Mouse (Mus musculus): ENCODE measurements around the gene Gchfr. TPM values are rescaled to one million over a fixed set of nuclear protein-coding genes. Genes with fewer than 3 reads are reported as not detected.

Gchfr gene
- total RNA-seq, 2 experiments from 2014 or later = 0.72 TPM; not detected in 1

- DNase-seq = no peak
Measured at GRCm38 (mm10) chr2:119173991-119174651, 6.5 kb downstream of the Gchfr start, which contains the start of gene Gm14137. TSS of gene Gm14137 (plus strand) at chr2:119174509.

DNA sequence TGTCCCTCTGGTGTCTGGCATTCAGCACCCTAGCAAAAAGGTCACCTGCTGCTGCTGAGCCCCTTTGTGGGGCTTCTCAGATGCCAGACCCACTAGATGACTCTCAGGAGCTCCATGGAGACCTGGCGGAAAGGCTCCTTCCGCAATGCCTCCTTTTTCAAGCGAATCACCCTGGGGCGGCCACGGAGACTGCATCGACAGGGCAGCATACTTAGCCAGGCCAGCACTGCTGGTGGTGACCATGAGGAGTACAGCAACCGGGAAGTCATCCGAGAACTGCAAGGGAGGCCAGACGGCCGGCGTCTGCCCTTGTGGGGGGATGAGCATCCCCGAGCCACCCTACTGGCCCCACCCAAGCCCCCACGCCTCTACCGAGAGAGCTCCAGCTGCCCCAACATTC lies 7.3 kb downstream of the Gchfr start:
- DNase-seq = no peak

DNA sequence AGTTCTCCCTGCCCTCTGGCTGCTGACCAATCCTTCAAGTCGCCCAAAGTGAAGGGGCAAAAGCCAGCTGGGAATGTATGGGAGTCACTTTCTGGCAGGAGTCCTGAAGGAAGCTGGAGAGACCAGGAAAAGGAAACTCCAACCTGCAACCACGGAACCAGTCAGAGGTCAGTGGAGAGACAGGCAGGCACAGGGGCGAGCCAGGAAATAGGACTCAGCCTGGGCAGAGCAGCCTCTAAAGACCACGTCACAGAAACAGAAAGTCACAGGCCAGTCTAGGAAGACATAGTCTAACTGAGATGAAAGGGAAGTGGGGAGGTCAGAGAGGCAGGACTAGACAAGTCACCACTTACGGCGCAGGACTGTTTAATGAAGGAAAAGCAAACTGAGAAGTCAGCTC lies 8.0 kb downstream of the Gchfr start:
- DNase-seq = no peak

- no peak for DNase-seq
Measured at GRCm38 (mm10) chr2:119176761-119177160, 9.2 kb downstream of the Gchfr start.

DNA sequence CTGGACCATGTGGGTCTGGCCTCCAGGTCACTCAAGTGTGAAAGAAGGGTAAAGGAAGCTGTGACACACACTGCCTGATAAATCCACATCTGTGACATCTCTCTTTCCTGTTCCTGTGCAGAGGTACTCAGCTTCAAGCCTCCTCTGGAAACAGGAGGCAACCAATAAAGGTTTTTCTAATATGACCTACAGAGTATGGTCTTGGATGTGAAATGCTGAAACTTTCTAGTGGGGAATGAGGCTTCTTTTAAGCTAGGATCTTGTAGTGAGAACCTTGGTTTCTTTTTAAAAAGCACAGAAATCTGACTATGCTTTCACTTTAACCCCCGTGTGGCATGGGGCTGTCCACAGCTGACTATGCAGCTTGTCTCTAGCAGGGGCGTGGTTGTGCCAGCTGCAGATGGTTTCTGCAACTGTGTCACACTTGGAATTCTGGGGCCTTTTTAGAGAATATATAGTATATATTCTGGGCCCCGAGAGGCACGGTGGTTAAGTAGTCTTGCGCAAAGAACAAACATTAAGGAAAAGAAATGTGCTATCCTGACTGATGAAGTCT lies 9.9 kb downstream of the Gchfr start:
- no peak for DNase-seq

DNA sequence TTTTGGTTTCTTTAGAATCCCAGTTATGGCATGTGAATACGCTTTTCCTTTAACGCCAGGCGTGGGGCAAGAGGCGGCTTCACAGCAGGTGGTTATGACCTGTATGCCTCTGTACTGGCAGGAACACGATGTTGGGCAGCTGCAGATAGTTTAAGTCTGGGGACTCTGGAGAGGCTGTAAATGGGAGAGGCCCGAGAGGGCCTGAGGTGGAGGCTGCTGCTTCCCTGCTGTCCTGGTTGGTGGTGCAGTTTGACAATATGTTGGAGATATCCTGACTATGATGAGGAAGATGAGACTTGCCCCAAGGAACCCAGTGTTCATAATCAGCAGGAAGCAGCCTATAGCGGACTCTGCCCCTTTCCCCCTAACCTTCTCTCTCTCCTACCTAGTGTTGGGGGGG lies 15.3 kb downstream of the Gchfr start:
- DNase-seq = no peak

DNA sequence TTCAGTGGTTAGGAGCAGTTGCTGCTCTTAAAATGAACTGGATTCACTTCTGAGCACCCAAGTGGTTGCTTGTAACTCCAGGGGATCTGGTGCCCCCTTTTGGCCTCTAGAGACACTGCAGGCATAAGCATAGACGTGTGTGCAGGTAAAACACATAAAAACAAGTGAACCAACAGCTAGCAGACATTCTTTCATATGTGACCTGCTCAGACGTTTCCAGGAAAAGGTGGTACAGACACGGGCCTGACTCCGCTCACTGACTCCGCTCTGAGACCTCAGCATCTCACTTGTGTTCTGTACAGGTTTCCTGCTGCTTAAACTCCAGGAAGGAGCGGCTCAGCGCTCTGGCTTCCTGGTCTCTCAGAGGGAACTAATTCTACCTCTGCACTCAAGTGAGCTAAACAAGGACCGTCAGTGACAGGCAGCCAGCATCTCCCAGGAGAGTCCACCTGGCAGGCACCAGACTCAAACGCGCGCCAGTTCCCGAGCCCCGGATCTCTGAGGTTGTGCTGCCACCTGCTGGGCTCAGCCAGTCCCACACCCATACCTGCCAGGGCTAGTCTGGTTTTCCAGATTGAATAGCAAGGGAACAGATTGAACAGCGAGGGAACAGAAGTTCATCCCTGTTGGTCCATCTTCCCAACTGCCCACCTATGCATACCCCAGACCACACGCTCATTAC lies 21.6 kb downstream of the Gchfr start:
- peak; percentile 92 for DNase-seq

DNA sequence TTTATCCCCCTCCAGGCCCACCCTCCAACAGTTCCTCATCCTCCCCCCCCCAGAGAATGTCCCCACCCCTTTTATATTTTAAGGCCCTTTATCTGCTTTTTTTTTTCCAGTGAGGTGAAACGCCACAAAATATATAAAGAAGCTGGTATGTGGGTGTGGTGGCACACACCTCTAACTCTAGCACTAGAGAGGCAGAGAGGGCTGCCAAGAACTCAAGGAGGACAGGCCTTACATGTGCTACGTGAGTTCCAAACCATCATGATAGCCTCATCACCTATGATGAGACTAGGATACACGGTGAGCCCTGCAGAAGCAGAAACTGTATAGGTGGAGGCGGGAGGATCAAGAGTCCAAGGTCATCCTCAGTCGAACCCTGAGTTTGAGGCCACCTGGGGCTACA lies 23.4 kb downstream of the Gchfr start:
- DNase-seq = no peak

DNA sequence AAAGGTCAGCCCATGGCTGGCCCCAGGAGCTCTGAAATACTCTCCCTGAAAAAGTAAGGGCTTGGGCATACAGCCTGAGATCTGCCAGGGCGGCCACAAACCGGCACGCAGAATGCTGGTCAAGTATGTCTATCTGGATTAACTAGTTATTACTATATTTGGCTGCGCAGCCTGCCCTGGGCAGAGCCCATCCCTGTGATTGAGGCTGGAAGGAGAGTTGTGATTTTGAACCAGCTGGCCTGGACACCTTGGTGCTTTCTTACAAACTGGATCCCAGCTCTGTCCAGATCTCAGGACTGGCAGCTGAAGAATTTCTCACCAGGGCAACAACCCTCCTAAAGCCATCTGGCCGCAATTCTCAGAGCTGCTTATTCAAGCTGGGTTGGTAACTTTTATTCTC lies 26.6 kb downstream of the Gchfr start:
- DNase-seq = peak; percentile 48

- DNase-seq = no peak
Measured at GRCm38 (mm10) chr2:119196316-119197108, 28.9 kb downstream of the Gchfr start.

- DNase-seq = no peak
Measured at GRCm38 (mm10) chr2:119197493-119197892, 29.9 kb downstream of the Gchfr start.

DNA sequence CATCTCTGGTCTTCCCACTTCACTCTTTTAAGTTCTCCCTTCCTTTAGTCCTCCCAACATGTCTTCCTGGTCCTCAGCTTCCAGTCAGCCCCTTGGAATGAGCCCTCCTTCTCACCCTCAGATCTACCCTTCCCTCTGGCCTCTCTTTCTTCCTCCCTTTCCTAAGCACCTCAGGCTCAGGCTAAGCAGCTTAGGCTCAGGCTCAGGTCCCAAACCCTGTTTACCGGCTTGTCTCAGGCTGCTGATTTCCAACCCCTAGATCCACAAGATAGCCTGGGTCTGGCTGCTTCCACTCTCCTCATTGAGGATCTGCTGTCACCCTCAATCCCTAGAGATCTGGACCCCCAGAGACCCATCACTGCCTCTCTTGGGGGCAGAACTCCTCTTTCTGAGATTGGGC lies 30.5 kb downstream of the Gchfr start:
- DNase-seq = no peak

- no peak for DNase-seq
Measured at GRCm38 (mm10) chr2:119198934-119199333, 31.4 kb downstream of the Gchfr start.

DNA sequence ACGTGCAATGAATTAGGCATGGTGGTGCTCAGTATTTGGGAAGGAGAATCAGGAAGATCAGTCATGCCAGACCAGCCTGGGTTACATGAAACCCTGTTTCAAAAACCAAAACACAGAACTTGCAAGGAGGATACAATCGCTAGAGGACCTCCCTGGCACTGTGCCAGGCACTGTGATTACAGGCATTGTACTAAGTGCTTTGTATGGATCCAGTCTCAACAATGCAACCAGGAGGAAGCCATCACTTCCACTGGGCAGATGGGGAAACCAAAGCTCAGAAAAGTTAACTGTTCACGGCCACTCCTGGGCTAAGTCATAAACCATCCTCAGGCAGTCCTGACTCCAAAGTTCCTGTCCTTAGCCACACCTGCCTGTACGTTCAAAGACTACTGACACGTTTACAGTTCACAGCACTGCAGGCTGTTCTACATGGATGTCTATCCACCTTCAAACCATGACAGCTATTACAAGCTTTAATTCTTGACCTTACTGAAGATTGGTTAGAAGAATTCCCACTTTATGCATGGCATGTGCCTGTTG lies 35.4 kb downstream of the Gchfr start:
- DNase-seq = peak; percentile 45

- no peak for DNase-seq
Measured at GRCm38 (mm10) chr2:119203871-119204460, 36.4 kb downstream of the Gchfr start.

DNA sequence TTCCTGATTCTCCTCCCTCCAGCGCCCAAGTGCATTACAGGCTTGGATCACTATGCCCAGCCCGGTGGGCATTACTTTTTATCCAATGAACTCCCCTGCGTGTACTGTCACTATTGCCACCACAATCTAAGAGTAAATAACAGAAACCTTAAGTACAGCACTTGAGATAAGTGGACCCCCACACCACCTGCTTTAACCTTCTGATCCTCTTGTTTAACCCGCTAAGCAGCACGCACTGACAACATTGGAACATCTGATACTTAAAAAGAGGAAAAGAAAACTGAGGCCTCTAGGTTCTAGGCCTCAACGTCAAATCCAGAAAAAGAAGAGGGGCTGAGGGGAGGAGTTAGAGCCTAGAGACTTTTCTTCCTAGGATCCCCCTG lies 40.4 kb downstream of the Gchfr start:
- DNase-seq = no peak

- peak; percentile 89 for DNase-seq
Measured at GRCm38 (mm10) chr2:119208344-119209175, 41.0 kb downstream of the Gchfr start, which contains the start of the genes Zfyve19 and Dnajc17. TSS of gene Zfyve19 (plus strand) at chr2:119208617. TSS of gene Dnajc17 (minus strand) at chr2:119208795.

GRCm38 (mm10) chr2:119209176-119209507 lies 41.6 kb downstream of the Gchfr start:
- DNase-seq = peak; percentile 20

Data from gastrocnemius, postnatal 10 days (tissue).